Mouse (Mus musculus) T-helper 17 cell (primary cell): ENCODE measurements around the gene Hmgn1.
"Not testable (repeated sequence)": the region's sequence is repeated elsewhere in the genome, so short reads cannot be mapped to it uniquely, and the experiment has no call there.

Experiments used
- in situ Hi-C, 2 experiments: fragments of 300-600 bp; cut with MboI, MseI; formaldehyde crosslinking; loops; 1 replicate in 1 of 2; 2 replicates in 1 of 2; pipeline ENCODE4 v1.15.1; 2025; ENCODE audit warnings: high pct_unique_total_duplicates in 2 of 2

Hmgn1 gene

GRCm38 (mm10) chr16:96127657-96128344, at the start of gene Hmgn1:
Gene Hmgn1, minus strand, starts transcription at chr16:96127729.
- in situ Hi-C loops = no loop called here

GRCm38 (mm10) chr16:96175399-96175798, 47.9 kb upstream of the Hmgn1 start:
- in situ Hi-C loops = no loop called here

- in situ Hi-C loops = no loop called here
These were observed 46.1 kb upstream of the Hmgn1 start for GRCm38 (mm10) chr16:96173648-96174047.

- in situ Hi-C loops = no loop called here
These were observed 41.3 kb upstream of the Hmgn1 start for GRCm38 (mm10) chr16:96168837-96169236.

- in situ Hi-C loops = no loop called here
These were observed 38.3 kb upstream of the Hmgn1 start for GRCm38 (mm10) chr16:96165723-96166264.

- in situ Hi-C loops = no loop called here
These were observed 33.8 kb upstream of the Hmgn1 start for GRCm38 (mm10) chr16:96161336-96161735.

GRCm38 (mm10) chr16:96160927-96161326, 33.4 kb upstream of the Hmgn1 start:
- in situ Hi-C loops = no loop called here

- in situ Hi-C loops = loop anchor here in 1 of 2 experiments (5.0 kb wide), 1 partner anchor 1712 kb away; no protein-coding TSS in a partner anchor
These were observed 32.3 kb upstream of the Hmgn1 start for GRCm38 (mm10) chr16:96159794-96160346.

DNA sequence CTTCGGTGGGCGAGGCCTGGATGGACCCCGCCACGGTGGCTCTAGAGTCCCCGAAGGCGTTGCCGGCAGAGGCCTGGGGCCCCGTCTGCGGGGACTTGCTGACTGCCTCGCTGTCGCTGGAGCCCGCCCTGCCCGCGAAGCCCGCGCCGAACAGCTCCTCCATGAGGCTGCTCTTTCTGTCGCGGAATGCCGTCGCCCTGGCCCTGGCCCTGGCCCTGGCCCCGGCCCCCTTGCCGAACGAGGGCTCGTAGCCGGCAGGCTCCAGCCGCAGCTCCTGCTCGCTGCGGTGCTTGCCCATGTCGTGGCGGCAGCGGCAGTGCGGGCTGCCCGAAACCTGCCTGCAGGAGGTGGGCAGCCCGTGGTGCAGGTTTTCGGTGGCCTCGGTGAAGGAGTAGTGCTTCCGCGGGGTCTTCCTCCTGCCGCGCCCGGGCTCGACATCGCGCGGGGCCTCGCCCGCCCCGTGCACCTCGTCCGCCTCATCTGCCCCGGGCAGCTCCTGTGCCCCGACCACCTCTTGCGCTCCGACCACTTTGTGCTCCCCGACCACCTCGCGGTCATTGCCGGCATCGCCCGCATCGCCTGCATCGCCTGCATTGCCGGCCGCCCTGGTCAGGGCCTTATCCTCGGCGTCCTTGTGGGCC, 31.7 kb upstream of the Hmgn1 start:
- in situ Hi-C loops = loop anchor here in 1 of 2 experiments (5.0 kb wide), 1 partner anchor 1713 kb away; no protein-coding TSS in a partner anchor

DNA sequence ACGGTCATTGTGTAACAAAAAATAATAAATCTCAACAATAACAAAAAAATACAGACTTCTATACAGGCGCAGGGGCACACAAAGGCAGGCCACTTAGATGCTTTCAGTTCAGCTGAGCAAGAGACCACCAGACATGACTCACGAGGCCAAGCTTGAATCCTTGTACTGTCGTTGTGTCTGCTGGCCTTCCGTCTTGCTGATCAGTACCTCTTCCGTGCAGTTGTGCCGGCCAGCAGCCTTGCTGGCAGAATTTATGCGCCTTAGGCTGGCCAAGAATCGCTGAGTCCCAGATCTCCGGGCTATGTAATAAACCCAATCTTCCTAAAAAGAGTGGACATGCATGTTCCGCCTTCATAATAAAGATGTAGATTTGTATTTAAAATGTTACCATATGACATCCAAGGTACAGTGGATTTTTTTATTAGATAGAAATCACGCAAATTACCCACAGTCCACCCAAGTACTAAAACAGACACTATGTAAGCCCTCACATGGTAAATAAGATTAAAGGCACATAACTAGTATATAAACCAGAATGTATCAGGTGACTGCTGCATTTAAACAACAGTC, 31.1 kb upstream of the Hmgn1 start:
- in situ Hi-C loops = loop anchor here in 1 of 2 experiments (5.0 kb wide), 1 partner anchor 1714 kb away; no protein-coding TSS in a partner anchor

- in situ Hi-C loops = loop anchor here in 1 of 2 experiments (5.0 kb wide), 1 partner anchor 1715 kb away; no protein-coding TSS in a partner anchor
These were observed 29.6 kb upstream of the Hmgn1 start for GRCm38 (mm10) chr16:96157171-96157570.

GRCm38 (mm10) chr16:96156019-96156418, 28.5 kb upstream of the Hmgn1 start:
- in situ Hi-C loops = loop anchor here in 1 of 2 experiments (5.0 kb wide), 1 partner anchor 1716 kb away; no protein-coding TSS in a partner anchor

GRCm38 (mm10) chr16:96154476-96154875, 26.9 kb upstream of the Hmgn1 start:
- in situ Hi-C loops = loop anchor here in 1 of 2 experiments (5.0 kb wide), 1 partner anchor 717 kb away; no protein-coding TSS in a partner anchor

DNA sequence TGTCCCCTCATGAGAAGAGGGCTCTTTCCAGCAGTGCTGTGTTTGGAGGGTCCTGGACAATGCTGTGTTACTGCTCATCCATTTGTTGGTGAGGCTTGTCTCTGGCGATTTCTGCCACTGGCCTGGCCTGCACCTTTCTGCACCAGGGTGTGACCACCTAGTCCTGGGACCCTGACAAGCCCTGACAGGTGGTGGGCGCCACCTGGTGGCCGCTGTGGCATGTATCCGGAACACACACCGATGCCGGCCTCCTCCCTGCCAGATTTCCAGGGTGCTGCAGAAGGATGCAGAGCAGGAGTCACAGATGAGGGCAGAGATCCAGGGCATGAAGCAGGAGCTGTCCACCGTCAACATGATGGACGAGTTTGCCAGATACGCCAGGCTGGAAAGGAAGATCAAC, 24.0 kb upstream of the Hmgn1 start:
- in situ Hi-C loops = loop anchor here in 1 of 2 experiments (5.0 kb wide), 1 partner anchor 714 kb away; no protein-coding TSS in a partner anchor

DNA sequence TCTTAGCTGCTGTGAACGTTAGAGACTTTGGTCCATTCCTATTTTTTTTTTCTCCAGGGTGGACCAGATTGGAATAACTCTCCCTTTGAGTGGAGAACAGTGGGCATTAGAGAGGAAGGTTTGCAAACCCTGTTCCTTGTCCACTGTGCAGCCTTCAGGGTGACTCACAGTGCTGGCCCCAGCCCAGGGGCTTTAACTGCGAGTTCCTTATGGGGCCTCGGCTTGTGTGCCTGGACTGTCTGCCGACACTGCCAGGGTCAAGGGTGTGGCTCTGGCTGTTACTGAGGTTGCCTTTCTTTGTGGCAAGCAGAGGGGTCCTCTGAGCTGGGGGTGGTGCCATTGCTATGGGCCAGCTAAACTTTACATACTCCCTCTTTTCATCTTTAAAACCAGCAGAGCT, 23.5 kb upstream of the Hmgn1 start:
- in situ Hi-C loops = loop anchor here in 1 of 2 experiments (5.0 kb wide), 1 partner anchor 714 kb away; no protein-coding TSS in a partner anchor

DNA sequence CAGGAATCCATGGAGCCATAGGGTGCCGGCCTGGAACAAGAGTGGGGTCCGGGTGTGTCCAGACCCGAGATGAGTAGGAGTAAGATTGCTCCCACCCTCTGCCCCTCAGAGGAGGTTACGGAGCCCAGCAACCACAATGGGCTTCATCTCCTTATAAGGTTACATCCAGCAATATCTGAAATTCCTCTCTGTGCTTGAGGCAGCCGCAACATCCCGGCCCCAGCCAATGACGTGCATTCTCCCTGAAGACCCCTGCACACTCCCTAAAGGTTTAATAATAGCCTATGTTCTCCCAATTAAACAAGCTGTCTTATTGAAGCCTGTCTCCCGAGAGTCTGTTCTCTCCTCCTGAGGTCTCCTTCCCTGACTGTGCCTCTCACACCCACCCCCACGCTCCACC, 21.8 kb upstream of the Hmgn1 start:
- in situ Hi-C loops = no loop called here

GRCm38 (mm10) chr16:96148834-96149233, 21.3 kb upstream of the Hmgn1 start:
- in situ Hi-C loops = no loop called here

GRCm38 (mm10) chr16:96145814-96146213, 18.3 kb upstream of the Hmgn1 start:
- in situ Hi-C loops = no loop called here

GRCm38 (mm10) chr16:96145110-96145800, 17.7 kb upstream of the Hmgn1 start, which contains the start of gene Wrb:
Gene Wrb, plus strand, starts transcription at chr16:96145407.
- in situ Hi-C loops = no loop called here

DNA sequence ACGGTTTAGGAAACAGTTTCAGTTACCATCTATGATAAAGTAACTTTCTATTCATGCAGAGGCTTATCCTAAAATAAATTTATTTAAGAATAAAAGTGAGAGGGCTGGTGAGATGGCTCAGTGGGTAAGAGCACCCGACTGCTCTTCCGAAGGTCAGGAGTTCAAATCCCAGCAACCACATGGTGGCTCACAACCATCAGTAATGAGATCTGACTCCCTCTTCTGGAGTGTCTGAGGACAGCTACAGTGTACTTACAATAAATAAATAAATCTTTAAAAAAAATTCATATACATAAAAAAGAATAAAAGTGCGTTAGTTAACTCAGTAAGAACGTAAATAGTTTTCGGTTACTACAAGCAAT, 17.2 kb upstream of the Hmgn1 start:
- in situ Hi-C loops = not testable (repeated sequence)

GRCm38 (mm10) chr16:96128466-96128865, 937 bp upstream of the Hmgn1 start:
- in situ Hi-C loops = no loop called here
